Mouse (Mus musculus): Measurements from ENCODE around the gene Rhpn2. TPM values are rescaled to one million over a fixed set of nuclear protein-coding genes. Genes with fewer than 3 reads are reported as not detected.

The Rhpn2 gene
- polyA plus RNA-seq (2017; shearing (Covaris generic)) = 0.11 TPM

GRCm38 (mm10) chr7:35333692-35334526 lies at the start of gene Rhpn2:
Gene Rhpn2 (plus strand): TSS chr7:35334170.

DNA sequence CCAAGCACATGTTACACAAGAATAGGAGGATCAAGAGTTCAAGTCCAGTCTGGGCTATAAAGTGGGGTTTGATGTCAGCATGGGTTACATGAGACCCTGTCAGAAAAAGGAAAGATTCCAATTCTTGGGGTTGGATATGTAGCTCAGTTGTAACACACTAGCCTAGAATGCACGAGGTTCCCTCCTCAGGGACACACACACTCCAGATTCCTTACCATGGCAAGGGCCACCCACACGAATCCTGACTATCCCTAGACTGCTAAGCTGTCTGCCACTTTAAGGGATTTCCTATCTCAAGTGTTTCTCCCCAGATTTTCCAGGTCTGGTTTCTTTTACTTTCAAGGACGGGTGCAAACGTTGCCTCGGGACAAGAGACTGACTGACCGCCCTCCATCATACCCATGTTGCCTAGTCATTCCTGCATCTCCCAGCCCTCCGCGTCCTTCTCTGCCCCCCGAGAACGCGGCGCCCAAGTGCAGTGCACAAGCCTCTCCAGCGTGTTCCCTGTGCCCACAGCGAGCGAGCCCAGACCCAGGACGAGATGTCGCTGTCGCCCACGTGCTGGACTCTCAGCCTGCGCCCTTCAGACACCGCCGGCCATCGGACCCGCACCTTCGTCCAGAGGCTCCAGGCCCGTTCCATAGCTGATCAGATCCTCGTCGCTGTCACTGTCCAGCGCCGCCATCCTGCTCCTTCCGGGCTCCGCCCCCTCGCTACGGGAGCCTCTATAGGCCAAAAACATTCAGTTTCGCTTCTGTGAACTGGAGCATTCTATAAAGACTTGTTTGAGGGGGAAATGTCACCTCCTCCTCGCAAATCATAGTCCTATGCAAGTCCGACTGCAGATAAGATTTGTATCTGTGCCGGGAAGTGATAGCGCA lies 16.0 kb upstream of the Rhpn2 start, which contains the start of gene Gpatch1:
Gpatch1 (minus strand) TSS at position 712 of the 881 bp plus-strand sequence.

DNA sequence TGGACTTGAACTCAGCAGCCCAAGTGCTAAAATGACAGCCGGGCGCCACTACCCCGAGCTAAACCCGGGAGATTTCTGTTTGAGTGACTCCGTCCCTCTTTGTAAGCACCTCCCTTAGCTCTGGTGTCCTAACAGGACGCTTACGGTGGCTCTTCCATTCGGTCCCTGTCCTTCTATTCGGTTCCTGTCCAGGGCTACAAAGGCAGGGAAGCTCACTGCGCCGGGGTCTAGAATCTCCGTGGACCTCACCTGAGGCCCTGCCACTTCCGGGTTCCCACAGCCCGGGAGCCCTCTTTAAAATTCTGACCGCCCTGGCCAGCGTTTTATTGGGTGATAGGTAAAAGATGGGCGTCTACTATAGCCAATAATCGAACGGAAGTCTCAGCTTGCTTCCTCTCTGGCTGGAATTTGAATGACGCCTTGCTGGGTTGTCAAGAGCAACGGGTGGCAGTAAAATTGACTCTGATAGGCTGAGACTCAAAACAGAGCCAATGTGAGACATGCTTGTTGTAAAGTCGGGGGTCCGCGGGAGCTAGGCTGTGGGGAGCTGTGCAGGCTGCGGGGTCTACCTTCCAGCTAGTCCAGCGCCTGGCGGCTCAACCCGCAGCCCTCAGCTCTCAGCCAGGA lies 62.7 kb downstream of the Rhpn2 start, which contains the start of the genes Faap24 and Cep89:
Faap24 (minus strand) TSS at position 295 of the 627 bp plus-strand sequence.
Cep89 (plus strand) TSS at position 494 of the 627 bp plus-strand sequence.

Other genes starting within 250 kb of the Rhpn2 start
- gene Cebpa, start 214.9 kb upstream of the Rhpn2 start, polyA plus RNA-seq (2017; shearing (Covaris generic)) = 0.50 TPM
- 11.8 TPM for gene Slc7a10, start 147.8 kb upstream of the Rhpn2 start, polyA plus RNA-seq (2017; shearing (Covaris generic))
- 2.6 TPM for gene Lrp3, start 118.7 kb upstream of the Rhpn2 start, polyA plus RNA-seq (2017; shearing (Covaris generic))
- 24.5 TPM for gene Gpatch1, start 15.7 kb upstream of the Rhpn2 start, polyA plus RNA-seq (2017; shearing (Covaris generic))
- gene Faap24, start 62.7 kb downstream of the Rhpn2 start, polyA plus RNA-seq (2017; shearing (Covaris generic)) = 33.6 TPM
- gene Cep89, start 62.9 kb downstream of the Rhpn2 start, polyA plus RNA-seq (2017; shearing (Covaris generic)) = 15.3 TPM
- not detected for gene Slc7a9, start 114.6 kb downstream of the Rhpn2 start, polyA plus RNA-seq (2017; shearing (Covaris generic))
- 0.27 TPM for gene Tdrd12, start 203.6 kb downstream of the Rhpn2 start, polyA plus RNA-seq (2017; shearing (Covaris generic))
- gene Nudt19, start 222.1 kb downstream of the Rhpn2 start, polyA plus RNA-seq (2017; shearing (Covaris generic)) = 41.8 TPM

Measured in CD4-positive, CD25-positive, alpha-beta regulatory T cell, adult 9 weeks (primary cell).